Mouse (Mus musculus) kidney, postnatal 36 days (tissue): ENCODE measurements around the gene Slc1a3.
"Not testable (repeated sequence)": the region's sequence is repeated elsewhere in the genome, so short reads cannot be mapped to it uniquely, and the experiment has no call there.

ENCODE experiments used
- DNase-seq, 2 experiments: peaks; one replicate each; pipeline ENCODE4 v3.0.0; 2021 to 2022; ENCODE audit warnings: mixed read lengths in 2 of 2

Slc1a3 gene

GRCm38 (mm10) chr15:8706178-8706577, 4.4 kb downstream of the Slc1a3 start:
- no peak for DNase-seq

GRCm38 (mm10) chr15:8705560-8705959, 5.0 kb downstream of the Slc1a3 start:
- not testable (repeated sequence) for DNase-seq

- no peak for DNase-seq
Measured at GRCm38 (mm10) chr15:8697976-8698375, 12.6 kb downstream of the Slc1a3 start.

GRCm38 (mm10) chr15:8697500-8697899, 13.1 kb downstream of the Slc1a3 start:
- DNase-seq: no peak

- not testable (repeated sequence) for DNase-seq
Measured at GRCm38 (mm10) chr15:8690141-8690540, 20.4 kb downstream of the Slc1a3 start.

- no peak for DNase-seq
Measured at GRCm38 (mm10) chr15:8686846-8687245, 23.7 kb downstream of the Slc1a3 start.

- DNase-seq: no peak
Measured at GRCm38 (mm10) chr15:8685506-8685905, 25.1 kb downstream of the Slc1a3 start.

- DNase-seq: no peak
Measured at GRCm38 (mm10) chr15:8684263-8684662, 26.3 kb downstream of the Slc1a3 start.

- no peak for DNase-seq
Measured at GRCm38 (mm10) chr15:8682871-8683270, 27.7 kb downstream of the Slc1a3 start.

GRCm38 (mm10) chr15:8682421-8682820, 28.1 kb downstream of the Slc1a3 start:
- DNase-seq: no peak

GRCm38 (mm10) chr15:8681971-8682370, 28.6 kb downstream of the Slc1a3 start:
- no peak for DNase-seq

GRCm38 (mm10) chr15:8681009-8681408, 29.6 kb downstream of the Slc1a3 start:
- no peak for DNase-seq

GRCm38 (mm10) chr15:8676959-8677358, 33.6 kb downstream of the Slc1a3 start:
- no peak for DNase-seq

GRCm38 (mm10) chr15:8676211-8676691, 34.3 kb downstream of the Slc1a3 start:
- no peak for DNase-seq

- no peak for DNase-seq
Measured at GRCm38 (mm10) chr15:8675616-8676015, 34.9 kb downstream of the Slc1a3 start.

GRCm38 (mm10) chr15:8672532-8672931, 38.0 kb downstream of the Slc1a3 start:
- no peak for DNase-seq

GRCm38 (mm10) chr15:8667849-8668522, 42.6 kb downstream of the Slc1a3 start:
- DNase-seq: no peak

- DNase-seq: no peak
Measured at GRCm38 (mm10) chr15:8665675-8666350, 44.8 kb downstream of the Slc1a3 start.

- DNase-seq: peak; percentile 5 to 20
Measured at GRCm38 (mm10) chr15:8663348-8664099, 47.0 kb downstream of the Slc1a3 start.

GRCm38 (mm10) chr15:8661856-8662255, 48.7 kb downstream of the Slc1a3 start:
- DNase-seq: no peak

- DNase-seq: no peak
Measured at GRCm38 (mm10) chr15:8659977-8660376, 50.6 kb downstream of the Slc1a3 start.

- DNase-seq: no peak
Measured at GRCm38 (mm10) chr15:8659483-8659971, 51.0 kb downstream of the Slc1a3 start.
